Mouse (Mus musculus) heart, adult 2 months (tissue): ENCODE results near the gene Sesn2.

Experiments
- CTCF ChIP-seq: fragments of 200-600 bp; IDR thresholded peaks from 2 replicates; pipeline ENCODE4 v1.8.1; 2022; ENCODE audit warnings: antibody characterized with exemption, mild to moderate bottlenecking, moderate library complexity
- EP300 ChIP-seq: fragments of 200-500 bp; IDR thresholded peaks from 2 replicates; pipeline ENCODE4 v1.6.1; 2011; ENCODE audit warnings: low read depth, low read length, control low read depth; ENCODE audit not compliant: insufficient read depth

DNA sequence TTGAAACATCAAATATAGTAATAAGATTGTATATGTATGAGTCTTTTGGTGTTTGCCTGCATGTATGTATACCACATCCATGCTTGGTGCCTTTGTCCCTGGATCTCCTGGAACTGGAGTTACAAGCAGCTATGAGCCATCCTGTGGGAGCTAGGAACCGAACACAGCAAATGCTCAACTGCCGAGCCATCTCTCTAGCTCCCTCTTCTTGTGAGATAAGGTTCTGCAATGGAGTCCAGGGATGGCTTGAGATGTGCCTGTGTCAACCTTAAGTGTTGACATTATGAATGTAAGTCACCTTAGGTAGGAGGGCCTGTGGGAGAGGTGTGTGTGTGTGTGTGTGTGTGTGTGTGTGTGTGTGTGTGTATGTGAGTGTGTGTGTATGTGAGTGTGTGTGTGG, 16.4 kb upstream of the Sesn2 start:
- TF ChIP-seq CTCF (peak; percentile 54), EP300 (no peak)
